Mouse (Mus musculus) ZHBTc4 (cell line): ENCODE data around the gene Mfrp.
"Not testable (repeated sequence)": the region's sequence is repeated elsewhere in the genome, so short reads cannot be mapped to it uniquely, and the experiment has no call there.

ENCODE experiments used
- DNase-seq: peaks from one replicate; pipeline ENCODE4 v3.0.0-alpha.2; 2011; ENCODE audit warnings: low read depth, low spot score

The Mfrp gene

GRCm38 (mm10) chr9:44104881-44105280 lies 3.4 kb downstream of the Mfrp start:
- DNase-seq, result no peak

GRCm38 (mm10) chr9:44105781-44106180 lies 4.3 kb downstream of the Mfrp start:
- DNase-seq, result no peak

GRCm38 (mm10) chr9:44106182-44106581 lies 4.7 kb downstream of the Mfrp start:
- DNase-seq, result no peak

- no peak for DNase-seq
Measured at GRCm38 (mm10) chr9:44106596-44106995, 5.1 kb downstream of the Mfrp start.

GRCm38 (mm10) chr9:44107110-44107509 lies 5.6 kb downstream of the Mfrp start, which contains the start of gene C1qtnf5:
C1qtnf5 (plus strand) TSS chr9:44107245.
- no peak for DNase-seq

GRCm38 (mm10) chr9:44107557-44108179 lies 6.1 kb downstream of the Mfrp start:
- peak; percentile 73 for DNase-seq

GRCm38 (mm10) chr9:44108269-44109055 lies 6.9 kb downstream of the Mfrp start:
- DNase-seq, result no peak

- peak; percentile 82 for DNase-seq
Measured at GRCm38 (mm10) chr9:44109360-44110095, 8.0 kb downstream of the Mfrp start.

GRCm38 (mm10) chr9:44111909-44112308 lies 10.4 kb downstream of the Mfrp start:
- not testable (repeated sequence) for DNase-seq

GRCm38 (mm10) chr9:44113105-44113789 lies 11.7 kb downstream of the Mfrp start, which contains the start of the genes Gm49380 and Rnf26:
Gm49380 (minus strand) TSS chr9:44113500.
Rnf26 (minus strand) TSS chr9:44113517.
- peak; percentile 98 for DNase-seq

GRCm38 (mm10) chr9:44114453-44114852 lies 12.9 kb downstream of the Mfrp start:
- no peak for DNase-seq

GRCm38 (mm10) chr9:44115599-44115998 lies 14.1 kb downstream of the Mfrp start:
- no peak for DNase-seq

- DNase-seq, result peak; percentile 64
Measured at GRCm38 (mm10) chr9:44116182-44116581, 14.7 kb downstream of the Mfrp start.

- peak; percentile 74 for DNase-seq
Measured at GRCm38 (mm10) chr9:44119011-44119410, 17.5 kb downstream of the Mfrp start.

- DNase-seq, result no peak
Measured at GRCm38 (mm10) chr9:44119948-44120465, 18.5 kb downstream of the Mfrp start.

- peak; percentile 84 for DNase-seq
Measured at GRCm38 (mm10) chr9:44124317-44124716, 22.8 kb downstream of the Mfrp start.

- DNase-seq, result no peak
Measured at GRCm38 (mm10) chr9:44125026-44125425, 23.5 kb downstream of the Mfrp start.

- peak; percentile 93 for DNase-seq
Measured at GRCm38 (mm10) chr9:44125546-44126428, 24.3 kb downstream of the Mfrp start.

- DNase-seq, result no peak
Measured at GRCm38 (mm10) chr9:44126746-44127145, 25.2 kb downstream of the Mfrp start.

- DNase-seq, result peak; percentile 83
Measured at GRCm38 (mm10) chr9:44127351-44127801, 25.8 kb downstream of the Mfrp start.
